Mouse (Mus musculus) thymus, postnatal 25 days (tissue): ENCODE measurements around the gene Prim1.

Experiments used
- DNase-seq: peaks from one replicate; pipeline ENCODE4 v3.0.0; 2022

Gene Prim1

DNA sequence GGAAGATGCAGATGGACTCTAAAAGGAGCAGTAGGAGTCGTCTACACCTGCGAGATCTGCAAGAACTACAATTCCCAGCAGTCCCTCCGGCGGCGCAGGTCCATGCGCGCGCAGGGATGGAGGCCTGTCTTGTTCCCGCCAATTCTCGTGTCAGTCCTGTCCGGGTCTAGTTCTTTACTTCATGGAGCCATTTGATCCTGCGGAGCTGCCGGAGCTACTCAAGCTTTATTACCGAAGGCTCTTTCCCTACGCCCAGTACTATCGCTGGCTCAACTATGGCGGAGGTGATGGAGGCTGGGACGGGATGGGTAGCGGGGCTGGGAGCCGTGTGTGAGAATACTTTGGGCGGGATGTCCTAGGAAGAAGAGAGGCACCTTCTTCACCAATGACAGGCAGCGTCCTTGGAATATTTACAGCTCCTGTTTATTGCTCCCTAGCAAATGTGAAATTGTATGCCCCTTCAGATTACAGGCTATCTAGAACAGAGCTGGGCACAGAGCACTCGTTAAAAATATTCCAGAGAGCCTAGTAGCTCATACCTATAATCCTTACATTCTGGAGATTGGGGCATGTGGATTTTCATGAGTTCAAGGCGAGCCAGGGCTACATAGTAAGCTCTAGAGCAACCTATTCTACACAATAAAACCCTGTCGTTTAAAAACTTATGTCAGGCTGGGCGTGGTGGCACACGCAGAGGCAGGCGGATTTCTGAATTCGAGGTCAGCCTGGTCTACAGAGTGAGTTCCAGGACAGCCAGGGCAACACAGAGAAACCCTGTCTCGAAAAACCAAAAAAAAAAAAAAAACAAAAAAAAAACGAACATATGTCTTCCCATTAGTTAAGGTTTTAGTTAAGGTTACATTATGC is at the start of gene Prim1:
TSS of gene Prim1 (plus strand) at position 101 of the 867 bp plus-strand sequence.
- DNase-seq, result peak; percentile 87

DNA sequence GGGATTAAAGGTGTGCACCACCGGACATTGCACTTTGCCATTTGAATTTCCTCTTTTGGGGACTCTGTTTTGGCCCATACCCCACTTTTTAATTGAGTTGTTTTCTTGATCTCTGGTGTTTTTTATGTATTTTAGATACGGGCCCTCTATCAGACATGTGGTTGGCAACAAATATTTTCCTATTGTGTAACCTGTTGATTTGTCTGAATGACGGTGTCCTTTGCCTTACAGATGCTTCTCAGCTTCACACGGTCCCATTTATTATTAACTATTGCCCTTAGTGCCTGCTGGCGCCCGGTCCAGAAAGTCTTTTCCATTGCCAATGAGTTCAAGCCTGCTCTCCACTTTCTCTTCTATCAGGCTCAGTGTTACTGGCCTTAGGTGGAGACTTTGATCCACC is 48.5 kb upstream of the Prim1 start:
- no peak for DNase-seq

DNA sequence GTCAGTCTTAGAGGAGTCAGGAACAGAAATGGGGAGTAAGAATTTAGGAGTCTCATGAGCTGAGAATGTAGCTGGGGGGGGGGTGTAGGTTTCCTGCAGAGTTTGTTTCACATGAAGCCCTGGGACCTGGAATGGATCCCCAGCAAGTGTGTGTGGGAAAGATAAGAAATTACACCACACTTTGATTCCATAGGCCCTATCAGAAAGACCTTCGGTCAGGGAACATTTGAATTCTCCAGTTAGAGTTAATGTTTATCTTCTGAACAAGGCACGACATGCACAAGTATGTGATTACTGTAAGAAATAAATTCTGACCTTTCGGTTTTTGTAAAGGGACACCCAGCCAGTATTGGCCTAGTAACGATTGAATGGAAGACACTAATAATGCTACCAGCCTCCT is 45.1 kb upstream of the Prim1 start:
- DNase-seq, result no peak

DNA sequence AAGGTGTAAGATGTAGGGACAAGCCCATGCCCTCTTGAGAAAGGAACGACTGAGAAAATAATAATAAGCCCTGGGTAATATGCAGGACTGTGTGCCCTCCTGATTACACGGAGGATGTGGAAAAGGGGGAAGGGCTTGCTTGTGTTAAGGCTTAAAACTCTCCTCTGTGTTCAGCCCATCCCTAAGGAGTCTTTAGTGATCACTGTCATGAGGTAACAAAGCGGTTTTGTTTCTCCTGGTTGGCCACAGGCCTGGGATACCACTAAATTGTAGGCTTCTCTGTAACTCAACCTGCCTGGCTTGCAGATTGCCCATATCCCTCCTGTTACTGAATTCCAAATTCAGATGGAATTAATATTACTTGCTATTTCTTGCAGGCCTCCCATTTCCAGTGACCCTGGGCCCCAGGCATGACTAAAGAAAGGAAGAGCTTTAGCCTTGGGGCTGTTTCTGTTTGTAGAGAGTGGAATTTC is 44.6 kb upstream of the Prim1 start:
- no peak for DNase-seq

DNA sequence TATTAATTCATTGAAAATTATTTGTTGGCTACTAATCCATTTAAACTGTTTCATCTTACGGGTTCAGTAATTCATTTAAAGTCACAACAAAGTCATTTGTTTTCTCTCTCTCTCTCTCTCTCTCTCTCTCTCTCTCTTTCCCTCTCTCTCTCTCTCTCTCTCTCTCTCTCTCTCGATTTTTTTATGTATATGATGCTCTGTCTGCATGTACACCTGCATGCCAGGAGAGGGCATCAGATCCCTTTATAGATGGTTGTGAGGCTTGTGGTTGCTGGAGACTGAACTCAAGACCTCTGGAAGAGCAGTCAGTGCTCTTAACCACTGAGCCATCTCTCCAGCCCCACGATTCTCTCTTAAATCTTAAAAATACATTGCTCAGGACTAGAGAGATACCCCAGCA is 43.8 kb upstream of the Prim1 start:
- DNase-seq, result no peak

DNA sequence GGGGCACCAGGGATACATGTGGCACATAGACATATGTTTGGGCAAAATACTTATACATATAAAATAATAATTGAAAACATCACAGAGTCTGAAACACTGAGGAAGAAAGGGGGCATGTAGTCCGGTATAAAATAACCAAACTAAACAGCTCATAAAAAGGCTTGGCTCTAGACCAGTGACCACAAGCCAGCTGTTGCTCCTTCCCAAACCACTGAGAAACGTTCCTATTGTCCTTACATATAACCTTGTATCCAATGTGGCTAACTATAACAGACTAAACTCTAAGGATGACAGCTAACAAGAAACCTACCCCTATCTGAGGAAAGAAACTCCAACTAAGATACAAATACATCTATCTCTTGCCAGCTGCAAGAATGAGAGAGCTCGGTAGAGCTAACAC is 40.9 kb upstream of the Prim1 start:
- no peak for DNase-seq

DNA sequence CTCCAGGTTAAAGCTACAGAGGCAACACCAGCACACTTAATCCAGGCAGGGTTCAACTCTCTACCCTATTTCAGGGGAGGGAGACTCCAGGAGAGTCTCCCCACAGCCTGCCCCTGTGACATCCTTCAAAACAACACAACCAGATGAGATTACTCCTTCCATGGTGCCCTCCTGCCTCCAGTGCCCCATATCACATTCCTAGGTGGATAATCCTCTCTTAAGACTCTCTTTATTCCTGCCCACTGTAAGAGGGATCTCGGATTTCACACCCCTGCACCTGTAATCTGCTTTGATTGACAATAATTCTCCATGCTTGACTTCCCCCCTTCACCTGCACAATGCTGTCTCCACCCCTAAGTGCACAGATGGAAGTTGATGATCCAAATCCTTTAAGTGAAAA is 39.5 kb upstream of the Prim1 start:
- DNase-seq, result no peak

DNA sequence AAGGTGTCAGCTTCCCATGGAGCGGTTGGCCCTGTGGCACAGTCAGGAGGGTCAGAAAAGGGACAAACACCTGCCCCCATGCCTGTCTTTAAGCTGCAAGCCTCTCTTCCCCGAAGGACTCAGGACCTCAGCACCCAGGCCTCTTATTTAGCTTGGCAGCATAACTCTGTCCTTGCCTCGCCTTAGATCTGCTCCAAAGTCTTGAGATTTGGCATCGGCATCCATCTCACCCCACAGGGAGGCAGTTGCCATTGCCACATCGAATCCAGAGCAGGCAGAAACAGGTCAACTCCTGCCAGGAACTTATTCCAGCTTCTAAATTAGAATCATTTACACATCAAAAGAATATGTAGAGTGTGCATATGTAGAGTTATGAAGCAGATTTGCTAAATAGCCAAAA is 30.3 kb upstream of the Prim1 start:
- DNase-seq, result no peak

DNA sequence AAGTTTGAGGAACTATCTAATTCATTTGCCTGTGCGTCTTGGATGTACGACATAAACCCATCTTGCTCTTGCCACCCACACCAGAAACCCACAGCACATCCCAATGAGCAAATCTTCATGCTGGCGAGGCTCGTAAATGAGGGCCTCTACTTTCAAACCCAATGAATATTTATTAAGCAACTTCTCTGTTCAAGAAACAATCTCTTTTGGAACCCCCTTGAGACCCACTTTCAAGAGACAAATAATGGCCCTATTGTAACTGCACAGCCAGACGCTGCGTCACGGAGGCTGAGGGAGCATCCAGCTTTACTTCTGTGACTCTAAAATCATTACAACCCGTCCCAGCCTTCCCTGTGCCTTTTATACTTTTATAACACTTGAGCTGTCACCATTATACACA is 29.4 kb upstream of the Prim1 start:
- no peak for DNase-seq

DNA sequence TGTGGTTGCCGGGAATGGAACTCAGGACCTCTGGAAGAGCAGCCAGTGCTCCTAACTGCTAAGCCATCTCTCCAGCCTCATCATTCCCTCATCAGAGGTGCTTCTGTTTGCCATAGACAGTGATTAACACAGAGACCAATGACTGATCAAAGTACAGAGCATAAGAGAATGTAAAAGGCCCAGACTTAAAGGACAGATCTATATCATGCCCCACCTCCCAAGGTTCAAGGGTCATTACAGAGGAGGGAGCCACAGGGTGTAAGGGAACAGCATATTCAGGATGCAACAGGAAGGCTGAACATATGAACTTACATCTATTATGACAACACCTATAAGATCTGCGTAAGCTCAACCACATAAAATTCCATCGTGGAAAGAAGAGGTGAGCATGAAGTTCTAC is 18.3 kb upstream of the Prim1 start:
- DNase-seq, result no peak

DNA sequence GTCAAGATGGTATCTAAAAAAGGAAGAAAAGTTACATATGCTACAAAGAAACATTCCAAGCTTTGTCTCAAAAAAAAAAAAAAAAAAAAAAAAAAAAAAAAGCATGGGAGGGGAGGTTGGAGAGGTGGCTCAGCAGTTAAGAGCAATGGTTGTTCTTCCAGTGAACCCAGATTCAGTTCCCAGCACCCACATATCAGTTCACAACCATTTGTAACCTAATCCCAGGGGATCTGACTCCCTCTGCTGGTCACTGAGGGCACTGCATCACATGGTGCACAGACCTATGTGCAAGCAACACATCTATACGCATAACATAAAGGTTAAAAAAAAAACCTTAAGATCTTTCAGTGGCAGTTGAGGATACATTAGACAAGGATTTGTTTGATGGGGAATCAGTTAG is 16.7 kb upstream of the Prim1 start:
- DNase-seq, result no peak

DNA sequence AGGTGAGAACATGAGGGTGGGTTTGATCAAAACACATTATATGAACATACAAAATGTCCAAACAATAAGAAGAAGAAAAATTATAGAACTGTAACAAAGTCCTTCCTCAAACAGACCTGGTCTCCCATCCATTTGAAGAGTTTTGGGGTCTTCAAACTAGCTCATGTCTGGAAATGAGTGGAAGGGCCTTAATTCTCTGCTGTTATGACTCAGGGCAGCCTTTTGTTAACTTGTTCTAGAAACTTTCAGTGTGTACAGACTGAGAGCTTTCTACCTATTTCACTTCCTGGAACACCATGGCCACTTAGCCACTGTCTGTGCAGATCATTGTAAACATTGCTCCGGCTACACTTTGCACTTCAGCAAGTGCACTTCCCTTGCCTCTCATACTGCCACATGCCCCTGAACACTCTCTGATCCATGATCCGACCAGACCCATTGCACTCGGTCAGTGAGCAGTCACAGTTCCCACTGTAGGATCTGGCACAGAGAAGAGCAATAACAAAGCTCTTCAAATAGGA is 11.6 kb upstream of the Prim1 start:
- no peak for DNase-seq

DNA sequence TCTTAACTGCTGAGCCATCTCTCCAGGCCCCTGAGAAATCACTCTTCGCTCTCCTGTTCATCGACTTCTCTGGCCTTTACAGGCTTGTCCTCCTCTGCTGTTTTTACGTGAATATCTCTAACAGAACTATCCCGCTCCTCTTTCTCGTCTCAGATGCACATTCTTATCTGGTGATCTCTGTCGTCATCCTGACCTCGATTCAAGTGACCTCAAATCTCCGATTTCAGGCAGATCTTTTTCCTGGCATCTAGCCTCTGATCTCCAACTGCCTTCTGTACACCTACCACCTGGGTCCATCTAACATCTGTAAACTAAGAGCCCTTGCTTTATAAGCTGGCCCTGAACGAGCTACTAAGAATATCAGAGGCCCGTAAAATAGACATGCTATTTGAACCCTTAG is 10.1 kb upstream of the Prim1 start:
- DNase-seq, result no peak

DNA sequence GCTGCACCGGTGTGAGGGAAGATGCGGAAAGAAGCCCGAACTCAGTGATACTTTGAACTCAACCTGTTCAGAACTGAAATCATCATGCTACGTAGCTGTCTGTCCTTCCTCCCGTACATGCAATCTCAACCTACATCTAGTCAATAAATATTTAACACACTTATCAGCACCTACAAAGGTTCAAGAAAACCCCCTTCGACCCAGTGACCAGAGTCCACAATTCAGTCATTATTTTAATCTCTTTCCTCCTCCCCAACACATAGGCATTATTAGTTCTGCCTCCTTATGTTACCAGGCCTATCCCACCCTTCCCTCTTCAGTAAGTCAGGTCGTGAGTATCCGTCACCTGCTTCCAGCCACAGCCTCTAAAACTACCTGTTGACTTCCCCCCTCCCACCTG is 9.5 kb upstream of the Prim1 start:
- DNase-seq, result no peak

DNA sequence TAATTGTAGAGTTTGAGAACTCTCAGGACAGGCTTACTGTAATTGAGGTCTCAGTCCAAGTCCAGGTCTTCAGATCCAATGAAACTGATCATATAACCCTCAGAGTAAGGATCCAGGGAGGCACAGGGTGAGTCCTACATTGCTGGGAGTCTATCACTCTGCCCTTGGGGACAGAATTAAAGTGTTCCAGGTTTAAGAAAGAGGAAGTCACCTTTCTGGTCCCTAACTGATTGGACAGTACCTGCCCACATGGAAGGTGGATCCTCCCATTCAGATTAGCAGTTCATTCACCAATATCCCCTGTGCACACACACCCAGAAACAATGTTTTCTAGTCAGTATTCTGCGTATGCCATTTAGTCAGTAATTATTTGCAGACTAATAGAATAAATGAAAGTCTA is 7.5 kb upstream of the Prim1 start, which contains the start of gene Hsd17b6:
TSS of gene Hsd17b6 (minus strand) at position 166 of the 400 bp plus-strand sequence.
- DNase-seq, result no peak

DNA sequence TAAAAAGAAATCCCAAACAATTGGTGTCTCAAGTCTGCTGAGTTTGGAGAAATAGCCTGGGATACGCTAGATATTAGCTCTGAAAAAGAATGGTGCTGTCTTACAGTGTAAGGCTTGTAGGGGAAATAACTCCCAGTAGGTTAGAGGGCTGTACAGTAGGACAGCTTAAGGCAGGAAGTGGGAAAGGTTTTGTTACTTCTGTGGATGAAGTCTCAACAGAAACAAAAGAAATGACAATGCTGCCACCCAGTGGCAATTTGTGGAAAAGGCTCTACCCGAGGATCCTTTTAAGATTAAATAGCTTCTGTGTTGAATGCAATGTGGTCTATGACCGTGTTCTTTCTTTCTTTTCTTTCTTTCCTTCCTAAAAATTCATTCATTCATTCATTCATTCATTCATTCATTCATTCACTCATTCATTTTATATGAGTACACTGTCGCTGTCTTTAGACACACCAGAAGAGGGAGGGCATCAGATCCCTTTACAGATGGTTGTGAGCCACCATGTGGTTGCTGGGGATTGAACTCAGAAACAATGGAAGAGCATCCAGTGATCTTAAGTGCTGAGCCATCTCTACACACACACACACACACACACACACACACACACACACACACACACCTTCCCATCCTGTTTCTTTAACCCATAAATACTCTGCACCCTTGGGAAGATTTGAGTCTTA is 6.6 kb upstream of the Prim1 start:
- DNase-seq, result peak; percentile 85

DNA sequence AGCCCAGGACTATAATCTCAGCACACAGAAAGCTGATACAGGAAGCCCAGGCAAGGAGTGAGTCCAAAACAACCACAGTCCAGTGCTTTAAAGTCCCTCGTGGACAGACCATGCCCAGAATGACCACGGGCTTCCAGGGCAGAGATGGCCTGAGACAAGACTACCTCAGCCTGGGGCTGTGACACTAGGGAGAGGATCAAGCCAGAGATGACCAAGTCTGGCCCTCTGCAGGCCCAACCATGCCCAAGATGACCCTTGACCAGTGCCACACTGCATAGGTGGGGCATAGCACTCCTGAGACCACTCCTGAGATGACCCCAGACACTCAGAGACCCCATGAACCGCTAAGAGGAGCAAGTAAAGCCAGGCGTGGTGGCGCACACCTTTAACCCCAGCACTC is 5.2 kb upstream of the Prim1 start:
- DNase-seq, result no peak

DNA sequence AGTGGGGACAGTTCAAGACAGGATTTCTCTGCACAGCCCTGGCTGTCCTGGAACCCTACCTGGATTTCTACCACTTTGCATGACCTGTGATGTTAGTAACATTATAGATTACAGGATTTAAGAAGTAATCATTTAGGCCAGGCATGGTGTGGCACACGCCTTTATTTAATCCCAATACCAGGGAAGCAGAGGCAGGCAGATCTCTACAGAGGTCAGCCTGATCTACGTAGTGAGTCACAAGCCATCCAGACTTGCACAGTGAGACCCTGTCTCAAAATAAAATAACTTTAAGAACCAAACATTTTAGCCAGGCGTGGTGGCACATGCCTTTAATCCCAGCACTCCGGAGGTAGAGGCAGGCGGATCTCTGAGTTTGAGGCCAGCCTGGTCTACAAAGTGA is 7.2 kb downstream of the Prim1 start:
- DNase-seq, result no peak

DNA sequence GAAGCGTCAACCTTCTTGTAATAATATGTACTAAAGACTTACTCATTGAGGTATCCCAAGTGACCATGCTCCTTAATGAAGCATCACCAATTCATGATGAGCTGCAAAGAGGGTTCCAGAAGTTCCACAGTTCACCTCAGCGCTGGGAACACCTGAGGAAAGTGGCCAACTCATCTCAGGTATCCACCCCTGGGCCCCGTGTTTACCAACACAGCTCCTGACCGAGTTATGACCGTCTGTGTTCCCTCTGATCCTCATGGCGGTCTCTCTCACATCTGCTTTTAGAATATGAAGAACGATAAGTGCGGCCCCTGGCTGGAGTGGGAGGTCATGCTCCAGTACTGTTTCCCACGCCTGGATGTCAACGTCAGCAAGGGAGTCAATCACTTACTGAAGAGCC is 8.5 kb downstream of the Prim1 start:
- no peak for DNase-seq

DNA sequence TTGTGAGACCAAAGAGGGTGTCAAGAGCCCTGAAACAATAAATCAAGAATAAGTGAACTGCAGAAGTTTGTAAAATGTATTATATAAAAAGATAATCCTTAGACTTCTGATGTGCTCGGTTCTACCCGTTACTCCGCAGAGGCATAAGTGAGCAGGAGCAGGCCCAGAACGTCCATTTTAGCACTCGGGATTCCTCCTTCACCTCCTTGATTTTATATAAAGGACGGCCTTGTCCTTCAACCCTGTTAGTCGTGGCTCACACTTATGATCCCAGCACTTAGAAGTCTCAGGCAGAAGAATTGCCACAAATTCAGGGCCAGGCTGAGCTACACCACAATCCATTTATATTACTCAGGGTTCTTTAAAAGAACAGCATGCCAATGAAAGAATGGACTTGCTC is 15.0 kb downstream of the Prim1 start:
- no peak for DNase-seq

DNA sequence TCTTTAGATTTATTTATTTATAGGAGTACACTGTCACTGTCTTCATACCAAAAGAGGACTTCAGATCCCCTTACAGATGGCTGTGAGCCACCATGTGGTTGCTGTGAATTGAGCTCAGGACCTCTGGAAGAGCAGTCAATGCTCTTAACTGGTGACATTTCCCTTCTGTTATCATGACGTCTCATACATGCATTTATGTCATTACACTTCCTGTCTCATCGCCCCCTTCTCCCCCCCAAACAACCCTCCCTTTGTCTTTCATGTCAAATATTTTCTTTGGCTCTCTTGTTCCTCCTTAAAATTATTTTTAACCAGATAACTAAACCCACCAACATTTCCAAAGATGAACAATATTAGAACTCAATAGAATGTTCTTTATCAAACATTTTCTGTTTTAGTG is 15.9 kb downstream of the Prim1 start:
- no peak for DNase-seq

DNA sequence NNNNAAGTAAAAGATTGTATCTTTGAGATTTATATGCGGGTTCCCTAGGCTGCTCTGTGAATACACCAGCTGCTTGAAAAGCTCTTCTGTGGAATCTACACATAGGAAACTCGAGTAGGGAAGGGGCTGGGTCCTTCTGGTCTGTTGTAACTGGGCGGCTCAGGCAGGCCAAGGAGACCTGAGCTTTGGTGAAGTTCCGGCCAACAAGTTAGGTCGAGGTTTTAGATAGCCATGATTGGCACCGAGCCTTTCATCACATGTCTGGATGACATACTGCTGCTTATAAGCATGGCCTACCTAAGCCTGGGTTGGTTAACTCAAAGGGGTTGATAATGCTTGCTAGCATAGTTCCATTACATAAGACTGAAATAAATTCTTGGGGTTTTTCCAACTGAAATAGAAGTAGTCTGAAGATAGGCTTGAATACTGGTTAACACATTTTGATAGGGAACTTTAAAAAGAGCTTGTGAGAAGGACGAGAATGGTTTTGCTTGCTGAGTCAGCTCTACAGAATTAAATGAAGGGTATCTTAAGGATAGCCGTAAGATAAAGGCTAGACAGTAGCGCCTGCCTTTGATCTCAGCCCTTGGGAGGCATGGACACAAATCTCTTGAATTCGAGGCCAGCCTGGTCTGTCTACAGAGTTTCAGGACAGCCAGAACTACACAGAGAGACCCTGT is 21.9 kb downstream of the Prim1 start:
- no peak for DNase-seq

DNA sequence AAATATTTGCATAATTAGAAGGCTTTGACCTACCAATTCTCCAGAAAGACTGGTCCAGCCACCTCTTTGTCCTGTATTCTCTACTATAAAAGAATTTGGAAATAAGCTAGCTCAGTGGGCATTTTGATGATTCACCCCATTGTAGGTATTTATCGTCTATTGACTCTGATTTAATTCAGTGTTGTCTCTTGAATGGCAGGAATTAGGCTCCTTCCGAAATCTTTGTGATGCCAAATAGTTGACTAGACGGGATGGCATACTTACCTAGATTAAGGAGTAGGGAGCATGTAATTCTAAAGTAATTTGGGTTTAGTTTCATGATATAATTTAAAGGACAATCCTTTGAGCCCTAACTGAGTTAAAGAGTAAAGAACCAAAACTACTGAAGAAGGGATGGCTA is 23.0 kb downstream of the Prim1 start:
- no peak for DNase-seq

DNA sequence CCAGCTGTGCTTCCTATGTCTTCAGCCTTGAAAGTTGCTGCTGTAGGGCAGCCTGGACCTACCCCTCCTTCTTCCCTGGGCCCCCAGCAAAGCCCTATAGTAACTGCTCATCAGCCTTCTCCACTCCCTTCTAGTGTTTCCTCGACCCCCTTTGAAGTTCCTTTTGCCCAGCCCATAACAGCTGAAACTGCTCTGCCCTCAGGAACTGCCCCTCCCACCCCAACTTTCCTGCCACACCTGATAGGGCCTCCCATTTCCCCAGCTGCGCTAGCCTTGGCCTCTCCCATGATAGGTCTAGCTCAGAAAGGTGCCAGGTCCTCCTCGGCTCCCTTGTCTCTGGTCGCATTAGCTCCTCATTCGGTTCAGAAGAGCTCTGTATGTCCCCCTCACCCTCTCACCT is 24.2 kb downstream of the Prim1 start:
- DNase-seq, result peak; percentile 47
